Mouse (Mus musculus) lung, postnatal 10 days (tissue): ENCODE measurements around the gene Olfr669.
"Not testable (repeated sequence)": the region's sequence is repeated elsewhere in the genome, so short reads cannot be mapped to it uniquely, and the experiment has no call there.

Experiments
- DNase-seq: peaks from one replicate; pipeline ENCODE4 v3.0.0; 2021

The Olfr669 gene

GRCm38 (mm10) chr7:104933940-104934339 lies at the start of gene Olfr669:
Gene Olfr669, plus strand, starts transcription at chr7:104934240.
- DNase-seq: no peak

- no peak for DNase-seq
Observed at GRCm38 (mm10) chr7:104895852-104896251, 38.2 kb upstream of the Olfr669 start, which contains the start of gene Olfr666. Gene Olfr666, minus strand, starts transcription at chr7:104895952.

GRCm38 (mm10) chr7:104921382-104921781 lies 12.7 kb upstream of the Olfr669 start, which contains the start of gene Olfr667:
Gene Olfr667, minus strand, starts transcription at chr7:104921482.
- DNase-seq: no peak

GRCm38 (mm10) chr7:104927957-104928356 lies 6.1 kb upstream of the Olfr669 start, which contains the start of gene Olfr668:
Gene Olfr668, minus strand, starts transcription at chr7:104928057.
- no peak for DNase-seq

- DNase-seq: not testable (repeated sequence)
Observed at GRCm38 (mm10) chr7:104950234-104950633, 16.2 kb downstream of the Olfr669 start.

- DNase-seq: no peak
Observed at GRCm38 (mm10) chr7:104962520-104962919, 28.5 kb downstream of the Olfr669 start, which contains the start of gene Olfr670. Gene Olfr670, minus strand, starts transcription at chr7:104962620.

GRCm38 (mm10) chr7:104972507-104972906 lies 38.5 kb downstream of the Olfr669 start:
- DNase-seq: not testable (repeated sequence)

GRCm38 (mm10) chr7:104979026-104979425 lies 45.0 kb downstream of the Olfr669 start, which contains the start of gene Olfr671:
Gene Olfr671, minus strand, starts transcription at chr7:104979126.
- DNase-seq: no peak
